Mouse (Mus musculus): ENCODE measurements around the gene Slc41a2. TPM values are rescaled to one million over a fixed set of nuclear protein-coding genes. Genes with fewer than 3 reads are reported as not detected.
A peak's percentile ranks its signal among the peaks of the same experiment; 100 is the strongest.

Gene Slc41a2
- total RNA-seq, 2 experiments from 2014 or later: 5.0 to 6.6 TPM

GRCm38 (mm10) chr10:83189071-83189470 lies 148.6 kb downstream of the Slc41a2 start:
- DNase-seq (ENCODE audit: low spot score in 2 of 2): no peak

DNA sequence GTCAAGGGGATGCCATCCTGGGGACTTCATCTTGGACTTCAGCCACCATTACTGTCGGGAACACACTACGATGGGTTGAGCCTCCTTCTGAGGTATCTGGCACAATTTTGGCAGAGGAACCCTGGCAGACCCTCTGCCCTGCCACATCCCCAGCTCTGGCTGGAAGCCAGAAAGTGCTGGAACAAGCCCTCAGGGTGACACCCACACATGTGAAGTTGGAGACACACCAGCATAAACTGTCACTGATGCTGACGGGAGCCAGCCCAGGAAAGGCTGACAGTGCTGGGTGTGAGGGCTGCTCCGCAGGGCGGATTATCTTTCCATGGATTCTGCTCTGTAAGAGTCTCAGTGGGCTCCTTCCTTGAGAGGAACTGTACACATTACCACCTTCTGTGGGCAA lies 150.7 kb downstream of the Slc41a2 start:
- no peak for DNase-seq (ENCODE audit: low spot score in 2 of 2)

DNA sequence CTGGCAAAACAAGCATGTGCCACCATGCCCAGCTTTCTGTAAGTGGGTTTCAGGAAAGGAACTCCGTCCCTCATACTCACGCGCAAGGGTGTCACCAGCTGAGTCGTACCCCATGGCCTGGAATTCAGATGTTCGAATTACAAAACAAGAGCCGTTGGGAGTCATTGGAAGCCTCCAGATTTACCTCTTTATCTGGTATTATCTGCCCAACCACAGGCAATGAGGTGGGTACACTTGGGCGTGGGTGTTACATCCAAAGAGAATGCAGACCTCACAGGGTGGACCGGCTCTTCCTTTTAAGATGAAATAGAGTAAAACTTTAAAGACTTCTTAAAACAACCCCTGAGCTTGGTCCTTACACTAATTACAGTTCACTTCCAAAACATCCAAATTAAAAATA lies 151.5 kb downstream of the Slc41a2 start:
- DNase-seq (ENCODE audit: low spot score in 2 of 2): no peak

DNA sequence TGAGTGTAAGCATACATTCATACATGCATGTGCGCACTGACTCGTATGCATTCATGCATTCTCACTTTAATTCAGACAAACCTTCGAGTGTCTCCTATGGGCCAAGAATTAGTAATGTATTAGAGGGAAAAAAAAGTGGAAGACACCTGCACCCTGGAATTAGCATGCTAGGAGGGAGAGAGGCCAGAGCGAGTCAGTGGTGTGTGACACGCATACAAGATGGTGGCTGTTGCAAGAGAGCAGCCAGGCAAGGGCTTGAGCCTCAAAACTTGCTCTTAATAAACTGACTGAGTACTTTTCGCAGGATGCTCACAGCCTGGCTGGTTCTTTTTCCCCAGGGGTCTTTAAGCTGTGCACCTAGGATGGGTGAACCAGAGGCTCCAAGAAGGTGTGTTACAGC lies 152.6 kb downstream of the Slc41a2 start:
- DNase-seq (ENCODE audit: low spot score in 2 of 2): no peak

- no peak for DNase-seq (ENCODE audit: low spot score in 2 of 2)
Observed at GRCm38 (mm10) chr10:83184480-83185069, 153.1 kb downstream of the Slc41a2 start.

DNA sequence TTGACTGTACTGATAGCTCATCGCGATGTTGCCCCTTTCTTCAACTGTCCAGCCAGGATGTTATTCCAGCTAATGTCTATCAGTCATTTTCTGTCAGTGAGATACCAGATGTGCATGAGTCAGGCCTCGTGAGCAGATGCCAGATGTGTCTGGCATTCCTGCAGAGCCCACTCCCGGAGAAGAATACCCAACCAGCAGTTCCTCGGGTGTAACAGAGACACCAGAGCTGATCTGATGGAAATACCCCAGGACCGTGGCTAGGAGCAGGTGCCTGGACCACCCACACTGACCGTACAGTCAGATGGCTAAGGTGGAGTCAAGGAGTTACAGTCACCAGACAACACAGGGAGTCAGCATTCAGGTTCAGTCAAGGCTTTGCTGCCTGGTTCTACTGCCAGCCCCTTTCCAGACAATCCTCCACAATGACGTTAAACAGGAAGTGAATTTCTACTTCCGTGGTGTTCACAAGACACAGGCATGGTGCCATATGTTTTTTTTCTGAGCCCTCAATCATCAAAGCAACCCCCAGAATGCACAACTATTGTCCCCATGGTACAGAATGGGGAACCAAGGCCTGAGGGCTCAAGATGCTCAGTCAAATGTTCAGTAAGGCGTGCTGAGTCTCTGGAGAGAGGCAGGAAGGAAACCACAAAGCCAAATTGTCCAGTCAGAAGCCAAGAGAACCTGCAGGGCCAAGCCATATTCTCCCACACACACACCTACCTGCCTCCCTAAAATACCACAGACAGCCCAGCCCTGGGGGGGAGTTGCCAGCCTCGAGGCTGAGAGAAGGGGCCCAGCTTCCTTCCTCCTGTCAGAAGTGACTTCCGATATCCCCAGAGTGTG lies 153.8 kb downstream of the Slc41a2 start:
- no peak for DNase-seq (ENCODE audit: low spot score in 2 of 2)

GRCm38 (mm10) chr10:83182573-83182960 lies 155.1 kb downstream of the Slc41a2 start:
- peak; percentile 53 to 71 for DNase-seq (ENCODE audit: low spot score in 2 of 2)

DNA sequence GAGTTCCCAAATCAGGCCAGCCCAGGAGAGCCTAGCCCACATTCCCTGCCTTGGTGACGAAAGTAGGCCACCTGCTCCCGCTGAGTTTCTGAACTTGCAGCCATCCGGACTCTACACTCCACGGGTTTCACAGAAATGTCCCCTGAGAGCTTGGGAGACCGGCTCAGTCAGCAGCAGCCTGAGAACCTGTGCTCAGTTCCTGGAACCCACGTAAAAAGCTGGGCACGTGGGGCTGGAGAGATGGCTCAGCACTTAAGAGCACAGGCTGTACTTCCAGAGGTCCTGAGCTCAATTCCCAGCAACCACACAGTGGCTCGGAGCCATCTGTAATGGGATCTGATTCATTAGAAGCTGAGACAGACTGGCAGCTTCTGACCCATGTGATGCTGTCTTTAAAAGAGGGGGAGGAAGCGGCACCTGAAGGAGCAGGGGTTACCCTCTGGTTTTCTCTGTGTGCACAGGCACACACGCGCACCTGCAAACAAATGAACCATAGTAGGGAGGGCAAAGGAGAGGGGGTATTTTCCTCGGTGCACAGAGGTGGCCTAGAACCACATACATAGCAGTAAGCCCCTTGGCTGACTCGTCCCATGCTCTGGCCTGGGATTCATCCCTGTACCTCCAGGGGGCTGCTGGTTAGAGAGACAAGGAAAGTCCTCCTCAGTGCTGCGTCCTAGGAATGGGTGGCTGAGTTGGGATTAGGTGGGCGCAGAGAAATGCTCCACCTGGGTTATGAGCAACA lies 155.7 kb downstream of the Slc41a2 start:
- DNase-seq (ENCODE audit: low spot score in 2 of 2): no peak

Other genes with a start within 250 kb of the Slc41a2 start
- gene D10Wsu102e, start 22.3 kb upstream of the Slc41a2 start, total RNA-seq (2021): 1 to 10 TPM; 1.2 to 1.3 TPM
- 1 to 10 TPM; 2.3 to 3.9 TPM for gene Aldh1l2, start 196.3 kb upstream of the Slc41a2 start, total RNA-seq (2021)
- 10 to 100 TPM; 21.8 to 22.4 TPM for gene Washc4, start 205.9 kb upstream of the Slc41a2 start, total RNA-seq (2021)